Mouse (Mus musculus): Measurements from ENCODE around the gene Olfr1162. TPM values are rescaled to one million over a fixed set of nuclear protein-coding genes. Genes with fewer than 3 reads are reported as not detected.
"Not testable (repeated sequence)": the region's sequence is repeated elsewhere in the genome, so short reads cannot be mapped to it uniquely, and the experiment has no call there.

Gene Olfr1162
- polyA plus RNA-seq (2015; fragmentation: Nextera tagmentation; extraction: Ambion mirVana): not detected in 2 replicates

GRCm38 (mm10) chr2:88051029-88051428 is at the start of gene Olfr1162:
Gene Olfr1162 (minus strand): TSS chr2:88051129.
- H3K4me2 ChIP-seq (ENCODE audit: low read depth, low read length): no peak within 1 kb of the TSS
- no peaks in the 10 kb centered on the region for H3K36me3 ChIP-seq (replicated peaks; ENCODE audit: insufficient read depth, low read length)
- H3K9me3 ChIP-seq (ENCODE audit: low read length): no peaks in the 10 kb centered on the region
- ATAC-seq (no peak), DNase-seq (no peak)
- H3K27me3 ChIP-seq (ENCODE audit: insufficient read depth, low read length): no peaks in the 10 kb centered on the region
- no peak within 1 kb of the TSS for H3K4me3 ChIP-seq (ENCODE audit: low read depth, low read length)
- H3K27ac ChIP-seq (ENCODE audit: low read depth): no peak within 1 kb of the TSS
- TF ChIP-seq EP300 (IDR thresholded peaks at IDR 0.05; ENCODE audit: low read depth) (no peak), CTCF (IDR thresholded peaks at IDR 0.05; ENCODE audit: low read depth) (no peak)
- 76% methylated on average over 1 of the region's 1 CpGs for WGBS (ENCODE audit: insufficient replicate concordance)
- no peak within 1 kb of the TSS for H3K9ac ChIP-seq (replicated peaks)
- H3K4me1 ChIP-seq (ENCODE audit: insufficient read depth): no peaks in the 10 kb centered on the region

- no peak for ATAC-seq
- no peaks in the 10 kb centered on the region for H3K9me3 ChIP-seq (ENCODE audit: low read length)
- TF ChIP-seq CTCF (IDR thresholded peaks at IDR 0.05; ENCODE audit: low read depth) (no peak), EP300 (IDR thresholded peaks at IDR 0.05; ENCODE audit: low read depth) (no peak)
- H3K4me1 ChIP-seq (ENCODE audit: insufficient read depth): no peaks in the 10 kb centered on the region
- DNase-seq: no peak
- H3K4me3 ChIP-seq (ENCODE audit: low read depth, low read length): no peak within 1 kb of the TSS
- no peaks in the 10 kb centered on the region for H3K36me3 ChIP-seq (replicated peaks; ENCODE audit: insufficient read depth, low read length)
- no peaks in the 10 kb centered on the region for H3K27me3 ChIP-seq (ENCODE audit: insufficient read depth, low read length)
- no peak within 1 kb of the TSS for H3K4me2 ChIP-seq (ENCODE audit: low read depth, low read length)
- 64% methylated on average over 4 of the region's 4 CpGs for WGBS (ENCODE audit: insufficient replicate concordance)
- no peak within 1 kb of the TSS for H3K9ac ChIP-seq (replicated peaks)
- no peak within 1 kb of the TSS for H3K27ac ChIP-seq (ENCODE audit: low read depth)
Observed at GRCm38 (mm10) chr2:88093866-88094265, 42.9 kb upstream of the Olfr1162 start, which contains the start of gene Olfr1164. Gene Olfr1164 (minus strand): TSS chr2:88093966.

GRCm38 (mm10) chr2:88071730-88072129 is 20.8 kb upstream of the Olfr1162 start, which contains the start of gene Olfr1163:
Gene Olfr1163 (minus strand): TSS chr2:88071830.
- no peak for TF ChIP-seq CTCF (IDR thresholded peaks at IDR 0.05; ENCODE audit: low read depth)
- TF ChIP-seq EP300 (IDR thresholded peaks at IDR 0.05; ENCODE audit: low read depth): no peak
- no peak within 1 kb of the TSS for H3K4me3 ChIP-seq (ENCODE audit: low read depth, low read length)
- H3K36me3 ChIP-seq (replicated peaks; ENCODE audit: insufficient read depth, low read length): no peaks in the 10 kb centered on the region
- H3K4me1 ChIP-seq (ENCODE audit: insufficient read depth): no peaks in the 10 kb centered on the region
- DNase-seq: no peak
- no peak within 1 kb of the TSS for H3K4me2 ChIP-seq (ENCODE audit: low read depth, low read length)
- H3K27me3 ChIP-seq (ENCODE audit: insufficient read depth, low read length): no peaks in the 10 kb centered on the region
- no peak within 1 kb of the TSS for H3K9ac ChIP-seq (replicated peaks)
- no peaks in the 10 kb centered on the region for H3K9me3 ChIP-seq (ENCODE audit: low read length)
- ATAC-seq: no peak
- no peak within 1 kb of the TSS for H3K27ac ChIP-seq (ENCODE audit: low read depth)

GRCm38 (mm10) chr2:88063587-88063986 is 12.7 kb upstream of the Olfr1162 start:
- no peak overlapping the region for H3K9ac ChIP-seq (replicated peaks)
- TF ChIP-seq CTCF (IDR thresholded peaks at IDR 0.05; ENCODE audit: low read depth): no peak
- TF ChIP-seq EP300 (IDR thresholded peaks at IDR 0.05; ENCODE audit: low read depth): no peak
- no peak overlapping the region for H3K4me2 ChIP-seq (ENCODE audit: low read depth, low read length)
- no peaks in the 10 kb centered on the region for H3K36me3 ChIP-seq (replicated peaks; ENCODE audit: insufficient read depth, low read length)
- H3K27me3 ChIP-seq (ENCODE audit: insufficient read depth, low read length): no peaks in the 10 kb centered on the region
- no peak overlapping the region for H3K27ac ChIP-seq (ENCODE audit: low read depth)
- H3K4me1 ChIP-seq (ENCODE audit: insufficient read depth): no peaks in the 10 kb centered on the region
- DNase-seq (no peak), ATAC-seq (no peak)
- WGBS (ENCODE audit: insufficient replicate concordance): 88% methylated on average over 2 of the region's 2 CpGs
- H3K4me3 ChIP-seq (ENCODE audit: low read depth, low read length): no peak overlapping the region
- no peaks in the 10 kb centered on the region for H3K9me3 ChIP-seq (ENCODE audit: low read length)

- Histone ChIP-seq H3K27ac (ENCODE audit: low read depth) (no peak within 1 kb of the TSS), H3K36me3 (replicated peaks; ENCODE audit: insufficient read depth, low read length) (no peaks in the 10 kb centered on the region), H3K9ac (replicated peaks) (no peak within 1 kb of the TSS), H3K27me3 (ENCODE audit: insufficient read depth, low read length) (no peaks in the 10 kb centered on the region), H3K9me3 (ENCODE audit: low read length) (no peaks in the 10 kb centered on the region), H3K4me2 (ENCODE audit: low read depth, low read length) (no peak within 1 kb of the TSS), H3K4me3 (ENCODE audit: low read depth, low read length) (no peak within 1 kb of the TSS), H3K4me1 (ENCODE audit: insufficient read depth) (no peaks in the 10 kb centered on the region)
- ATAC-seq (no peak), DNase-seq (no peak)
- TF ChIP-seq EP300 (IDR thresholded peaks at IDR 0.05; ENCODE audit: low read depth) (no peak), CTCF (IDR thresholded peaks at IDR 0.05; ENCODE audit: low read depth) (no peak)
Observed at GRCm38 (mm10) chr2:88037599-88037998, 13.3 kb downstream of the Olfr1162 start, which contains the start of gene Olfr73. Gene Olfr73 (minus strand): TSS chr2:88037699.

GRCm38 (mm10) chr2:88022474-88022873 is 28.5 kb downstream of the Olfr1162 start, which contains the start of gene Olfr1161:
Gene Olfr1161 (plus strand): TSS chr2:88022774.
- not testable (repeated sequence) for H3K4me1 ChIP-seq (ENCODE audit: insufficient read depth); H3K4me2 ChIP-seq (ENCODE audit: low read depth, low read length); H3K9me3 ChIP-seq (ENCODE audit: low read length); DNase-seq; H3K4me3 ChIP-seq (ENCODE audit: low read depth, low read length); H3K9ac ChIP-seq (replicated peaks); H3K27me3 ChIP-seq (ENCODE audit: insufficient read depth, low read length); H3K36me3 ChIP-seq (replicated peaks; ENCODE audit: insufficient read depth, low read length); H3K27ac ChIP-seq (ENCODE audit: low read depth); ATAC-seq
- 67% methylated on average over 1 of the region's 1 CpGs for WGBS (ENCODE audit: insufficient replicate concordance)

Data from liver, postnatal 0 days (tissue).